Mouse (Mus musculus) adrenal gland, adult (tissue): ENCODE results near the gene Itpkb.

Source experiments
- DNase-seq, 2 experiments: peaks; one replicate each; pipeline ENCODE4 v3.0.0; 2022 to 2023; ENCODE audit warnings: low spot score in 1 of 2; ENCODE audit not compliant: inconsistent age in 2 of 2

Itpkb gene

GRCm38 (mm10) chr1:180330145-180330706 lies at the start of gene Itpkb:
Gene Itpkb (plus strand): TSS chr1:180330485.
- peak in 1 of 2 experiments; percentile 86 for DNase-seq

GRCm38 (mm10) chr1:180282581-180282980 lies 47.7 kb upstream of the Itpkb start:
- DNase-seq = no peak

DNA sequence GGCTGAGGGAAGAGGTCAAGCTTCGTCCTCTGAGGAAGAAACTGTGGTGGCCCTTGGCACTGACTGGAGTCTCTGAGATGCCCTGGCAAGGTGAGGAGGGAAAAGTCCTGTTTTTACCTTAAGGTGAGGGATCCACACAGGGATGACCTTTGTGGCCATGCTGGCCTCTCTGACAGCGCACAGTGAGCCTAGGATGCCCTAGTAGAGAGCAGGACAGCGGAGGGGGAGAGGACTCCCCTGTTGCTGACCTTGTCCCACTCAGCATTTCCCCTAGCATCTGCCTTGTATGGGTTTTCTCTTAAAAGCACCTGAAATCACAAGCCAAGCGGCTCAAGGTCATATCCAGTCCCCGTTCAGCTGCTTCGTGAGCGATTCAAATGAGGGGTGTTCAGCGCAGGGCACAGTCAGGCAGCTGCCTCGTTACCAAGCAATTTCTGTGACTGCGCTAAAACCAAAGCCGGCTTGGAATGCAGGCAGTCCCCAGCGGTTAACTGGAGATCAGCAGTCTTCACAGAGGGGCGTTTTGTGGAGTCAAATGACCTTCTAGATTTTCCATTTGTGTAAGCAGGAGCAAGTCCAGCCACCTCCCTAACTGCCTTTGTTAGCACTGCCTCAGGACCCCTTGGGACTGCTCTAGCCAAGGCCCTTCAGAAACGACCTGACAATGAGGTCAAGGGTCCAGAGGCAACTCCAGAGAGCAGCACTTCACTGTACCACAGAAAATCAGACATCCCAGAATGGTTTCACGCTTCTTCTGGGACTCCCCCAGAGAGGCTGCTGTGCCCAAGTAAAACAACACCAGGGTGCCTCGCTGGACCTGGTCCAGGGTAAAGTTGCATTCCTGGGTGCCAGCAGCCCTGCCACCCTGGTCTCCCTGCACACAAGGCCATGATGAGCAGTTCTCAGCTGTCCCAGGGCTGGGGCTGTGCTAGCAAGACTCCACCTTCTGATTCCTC lies 46.2 kb upstream of the Itpkb start:
- peak; percentile 62 to 82 for DNase-seq

- DNase-seq = peak in 1 of 2 experiments; percentile 64
Measured at GRCm38 (mm10) chr1:180286081-180286831, 44.0 kb upstream of the Itpkb start.

GRCm38 (mm10) chr1:180288227-180288626 lies 42.1 kb upstream of the Itpkb start:
- peak; percentile 30 to 70 for DNase-seq

DNA sequence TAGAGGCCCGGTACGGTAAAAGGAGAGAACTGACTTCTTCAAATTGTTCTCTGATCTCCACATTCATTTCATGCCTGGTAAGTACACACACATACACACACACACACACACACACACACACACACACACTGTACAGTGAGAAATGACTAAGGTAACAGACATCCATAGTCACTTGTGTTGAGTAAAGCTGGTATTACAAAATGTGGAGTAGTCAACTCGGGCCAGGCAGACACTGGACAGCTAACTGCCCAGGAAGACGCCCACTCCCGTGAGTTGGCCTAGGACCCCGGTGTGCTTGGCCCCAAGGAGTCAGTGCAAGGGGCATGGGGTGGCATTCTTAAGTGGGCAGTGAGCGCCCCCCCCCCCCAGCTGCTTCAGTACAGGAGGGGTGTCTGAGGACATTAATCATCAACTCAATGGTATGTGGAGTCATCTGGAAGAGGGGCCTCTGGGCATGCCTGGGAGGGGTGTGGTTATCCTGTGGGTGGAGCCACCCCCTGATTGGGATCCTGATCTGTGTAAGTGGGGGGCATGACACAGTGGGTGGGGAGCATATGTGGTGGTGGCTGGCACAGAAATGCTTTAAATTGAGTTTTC lies 41.3 kb upstream of the Itpkb start:
- DNase-seq = no peak

- DNase-seq = no peak
Measured at GRCm38 (mm10) chr1:180289788-180290187, 40.5 kb upstream of the Itpkb start.

- no peak for DNase-seq
Measured at GRCm38 (mm10) chr1:180290358-180290757, 39.9 kb upstream of the Itpkb start.

- DNase-seq = no peak
Measured at GRCm38 (mm10) chr1:180296088-180296487, 34.2 kb upstream of the Itpkb start.

- DNase-seq = no peak
Measured at GRCm38 (mm10) chr1:180299697-180300096, 30.6 kb upstream of the Itpkb start.

DNA sequence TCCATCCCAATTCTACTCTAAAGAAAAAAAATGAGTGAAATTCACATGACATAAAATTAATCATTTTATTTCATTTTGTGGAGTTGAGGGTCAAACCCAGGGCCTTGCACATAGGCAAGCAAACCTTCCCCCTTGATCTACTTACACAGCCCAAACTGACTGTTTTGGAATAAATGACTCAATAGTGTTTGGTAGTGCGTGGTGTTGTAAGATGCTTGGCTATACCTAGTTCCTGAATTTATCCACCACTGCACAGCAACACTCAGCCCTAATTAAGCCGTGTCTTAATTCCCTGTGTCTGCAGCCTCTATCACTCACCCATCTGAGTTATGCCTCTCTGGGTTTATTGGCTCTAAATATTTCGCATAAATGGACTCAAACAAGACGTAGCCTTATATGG lies 30.0 kb upstream of the Itpkb start:
- DNase-seq = no peak

DNA sequence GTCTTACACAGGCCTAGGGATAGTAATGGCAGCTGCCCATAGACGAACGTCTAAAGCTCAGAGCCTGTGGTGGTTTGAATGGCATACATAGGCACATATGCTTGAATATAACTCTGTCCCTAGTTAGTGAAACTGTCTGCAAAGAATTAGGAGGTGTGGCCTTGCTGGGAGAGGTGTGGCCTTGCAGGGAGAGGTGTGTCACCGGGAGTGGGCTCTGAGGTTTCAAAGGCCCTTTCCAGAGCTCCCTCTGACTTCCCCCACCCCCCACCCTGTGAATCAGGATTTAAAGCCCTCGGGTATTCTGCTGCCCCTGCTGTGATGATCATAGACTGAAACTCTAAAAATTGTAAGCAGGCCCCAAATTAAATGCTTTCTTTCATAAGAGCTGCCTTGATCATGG lies 29.3 kb upstream of the Itpkb start:
- DNase-seq = no peak

DNA sequence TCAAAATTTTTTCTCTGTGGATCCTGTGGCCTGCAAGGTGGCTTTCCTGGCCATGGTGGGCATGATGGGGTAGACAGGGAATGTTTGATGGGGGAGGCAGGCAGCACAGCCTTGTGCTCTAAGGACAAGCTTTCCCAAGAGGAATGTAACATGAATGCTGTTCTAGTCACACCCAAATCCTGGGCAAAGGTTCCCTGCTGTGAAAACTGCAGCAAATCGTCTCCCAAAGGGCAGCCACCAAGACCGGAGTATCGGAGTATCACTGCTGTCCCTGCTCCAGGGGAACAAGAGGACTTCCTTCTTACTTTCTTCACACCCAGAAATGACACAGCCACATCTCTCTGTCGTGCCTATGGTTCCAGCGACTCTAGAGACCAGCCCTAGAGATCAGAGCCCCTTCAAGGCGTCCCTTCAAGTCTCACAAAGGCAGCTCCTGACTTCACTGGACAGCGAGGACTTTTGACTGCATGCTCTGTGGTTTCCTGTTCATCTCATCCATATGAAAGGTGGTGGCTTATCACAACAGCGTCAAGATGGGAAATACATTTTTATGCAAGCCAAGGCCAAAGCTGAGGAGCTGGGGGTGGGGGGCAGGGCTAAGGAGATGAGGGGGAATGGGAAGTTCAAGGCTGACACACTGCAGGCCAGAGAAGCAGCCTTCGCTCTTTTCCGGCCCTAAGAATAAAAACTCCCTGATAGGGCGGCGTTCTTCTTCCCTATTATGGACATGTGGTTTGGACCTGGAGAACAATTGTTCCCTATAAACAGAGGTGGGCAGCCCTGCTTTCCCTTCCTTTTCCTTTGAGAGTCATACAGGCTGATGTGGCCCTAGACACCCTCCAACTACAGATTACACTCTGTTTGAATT lies 27.8 kb upstream of the Itpkb start:
- DNase-seq = peak; percentile 54 to 77

DNA sequence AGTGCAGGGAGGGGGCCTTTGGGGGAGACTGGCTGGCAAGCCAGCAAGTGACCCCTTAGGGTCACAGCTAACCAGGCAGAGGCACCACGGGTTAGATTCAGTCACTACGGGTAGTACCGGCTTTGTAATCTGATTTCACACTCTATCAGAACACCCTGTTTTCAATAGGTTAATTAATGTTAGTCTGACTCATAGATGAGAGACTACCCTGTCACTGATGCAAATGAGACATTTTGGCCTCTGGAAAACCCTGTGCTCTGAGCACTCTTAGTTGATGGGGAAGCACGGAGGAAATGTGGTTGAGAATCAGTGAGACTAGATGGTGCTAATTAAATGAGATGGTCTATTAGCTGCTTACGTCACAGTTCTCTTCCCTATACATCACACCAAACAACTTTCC lies 26.7 kb upstream of the Itpkb start:
- DNase-seq = no peak

DNA sequence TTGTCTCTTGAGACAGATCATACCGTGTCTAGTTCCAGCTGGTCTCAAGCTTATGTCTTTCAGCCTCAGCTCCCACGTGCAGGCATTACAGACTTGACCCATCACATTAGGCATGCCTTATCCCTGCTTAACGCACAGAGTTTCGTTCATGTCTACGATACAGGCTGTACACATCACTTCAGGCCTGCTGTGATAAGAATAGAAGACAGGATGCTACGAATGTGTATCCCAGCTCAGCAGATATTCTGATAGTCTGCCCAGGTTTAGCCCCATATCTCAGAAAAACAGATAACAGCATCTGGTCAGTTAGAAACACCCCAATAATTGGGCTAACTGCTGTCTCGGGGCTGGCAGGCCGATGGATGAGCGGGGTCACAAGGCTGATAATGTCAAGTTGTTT lies 23.4 kb upstream of the Itpkb start:
- DNase-seq = no peak

DNA sequence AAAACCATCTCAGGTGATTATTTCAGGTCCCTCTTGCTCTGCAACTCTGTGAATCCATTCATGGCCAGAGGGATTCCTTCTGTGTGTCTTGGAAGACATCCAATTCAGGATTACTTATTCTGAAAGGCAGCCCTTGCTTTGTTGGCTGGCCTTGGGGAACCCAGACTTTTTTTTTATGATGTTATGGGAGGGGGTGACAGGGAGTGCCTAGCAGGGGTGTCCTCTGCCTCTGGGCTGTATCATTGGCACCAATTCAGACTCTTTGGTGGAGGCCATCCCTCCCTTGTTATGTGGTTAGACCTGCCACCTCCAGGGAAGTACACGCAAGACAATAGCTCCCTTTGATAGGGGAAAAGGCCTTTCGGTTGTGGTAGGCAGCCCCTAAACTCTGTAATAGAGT lies 22.6 kb upstream of the Itpkb start:
- DNase-seq = peak; percentile 33 to 65

GRCm38 (mm10) chr1:180308897-180309296 lies 21.4 kb upstream of the Itpkb start:
- DNase-seq = no peak

GRCm38 (mm10) chr1:180312286-180312685 lies 18.0 kb upstream of the Itpkb start:
- DNase-seq = no peak

- peak; percentile 85 to 90 for DNase-seq
Measured at GRCm38 (mm10) chr1:180312792-180313311, 17.4 kb upstream of the Itpkb start.
